Mouse (Mus musculus) heart, postnatal 0 days (tissue): ENCODE measurements around the gene Tubb2a. TPM values are rescaled to one million over a fixed set of nuclear protein-coding genes. Genes with fewer than 3 reads are reported as not detected.

Experiments used
- ATAC-seq: fragments of 200-750 bp; cut with Nextera tagmentation; 2 replicates; pipeline ENCODE4 v1.8.0; 2017; ENCODE audit warnings: low read depth, moderate number of reproducible peaks, moderate library complexity; ENCODE audit not compliant: insufficient read depth
- DNase-seq: peaks from one replicate; pipeline ENCODE4 v3.0.0-alpha.2; 2016; ENCODE audit warnings: low spot score
- H3K27ac ChIP-seq: fragments of 300-500 bp; sonication (generic); 2 replicates; pipeline ENCODE4 v1.5.1; 2014; ENCODE audit warnings: low read depth, mild to moderate bottlenecking
- H3K27me3 ChIP-seq: fragments of 300-500 bp; sonication (generic); 2 replicates; pipeline ENCODE4 v1.6.1; 2014; ENCODE audit warnings: low read length, mixed read lengths; ENCODE audit not compliant: control insufficient read depth, insufficient read depth
- H3K36me3 ChIP-seq: fragments of 300-500 bp; sonication (generic); replicated peaks from 2 replicates; pipeline ENCODE4 v1.6.1; 2014; ENCODE audit warnings: low read length, mixed read lengths; ENCODE audit not compliant: control insufficient read depth, insufficient read depth
- H3K4me1 ChIP-seq: fragments of 300-500 bp; sonication (generic); 2 replicates; pipeline ENCODE4 v1.6.1; 2014; ENCODE audit warnings: antibody characterized with exemption; ENCODE audit not compliant: control insufficient read depth, insufficient read depth
- H3K4me2 ChIP-seq: fragments of 300-500 bp; sonication (generic); 2 replicates; pipeline ENCODE4 v1.6.1; 2014; ENCODE audit warnings: low read depth, mild to moderate bottlenecking, low read length, moderate library complexity
- H3K4me3 ChIP-seq: fragments of 300-500 bp; sonication (generic); 2 replicates; pipeline ENCODE4 v1.5.1; 2014; ENCODE audit warnings: low read depth, low read length
- H3K9ac ChIP-seq: fragments of 300-500 bp; sonication (generic); replicated peaks from 2 replicates; pipeline ENCODE4 v1.6.1; 2014; ENCODE audit warnings: low read depth, low read length, mixed read lengths
- H3K9me3 ChIP-seq: fragments of 300-500 bp; sonication (generic); replicated peaks from 2 replicates; pipeline ENCODE4 v1.6.1; 2016; ENCODE audit warnings: low read length; ENCODE audit not compliant: control insufficient read depth
- CTCF ChIP-seq: IDR thresholded peaks from 2 replicates; pipeline ENCODE4 v1.5.1; 2016; ENCODE audit warnings: antibody characterized with exemption, control low read depth, low read depth
- EP300 ChIP-seq: IDR thresholded peaks from 2 replicates; pipeline ENCODE4 v1.6.1; 2016; ENCODE audit warnings: antibody characterized with exemption, low read depth
- WGBS: fragments of 180-500 bp; shearing (Covaris S2); extraction: QIAGEN DNeasy Blood & Tissue Kit; methylation state at CpG from one replicate; pipeline ENCODE4 v1.1.7; 2014; 5-methylcytosine and 5-hydroxymethylcytosine counted together
- polyA plus RNA-seq: library from polyadenylated mRNA; unstranded; fragments of >200 nt; fragmentation: Nextera tagmentation; extraction: Ambion mirVana; gene quantifications from 2 replicates; pipeline ENCODE4 v1.2.1, GENCODE M21; 2015
- total RNA-seq: library from RNA; depleted of rRNA; stranded (reverse); fragments of >200 nt; gene quantifications from 2 replicates; pipeline ENCODE4 v1.2.3, GENCODE M21; 2014; ENCODE audit warnings: low replicate concordance

Tubb2a gene
- total and polyA plus RNA-seq, 2 experiments from 2014 or later: 105 to 291 TPM

DNA sequence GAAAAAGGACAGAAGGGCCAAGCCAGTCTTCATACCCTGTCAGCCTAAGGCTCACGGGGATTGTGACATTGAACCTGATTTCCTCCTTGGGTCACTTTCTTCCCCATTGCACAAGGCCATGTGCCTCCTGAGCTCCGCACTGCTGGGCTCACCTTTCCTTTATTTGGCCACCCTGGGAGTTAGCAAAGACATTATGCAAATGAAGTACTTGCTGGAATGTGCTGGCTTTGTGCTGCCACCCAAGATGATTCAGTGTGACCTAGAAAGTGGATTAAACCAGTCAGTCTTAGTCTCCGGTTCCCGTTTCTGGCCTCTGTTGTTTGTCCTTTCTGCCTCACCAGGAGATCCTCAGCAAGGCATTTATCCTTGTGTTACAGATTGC lies 31.9 kb upstream of the Tubb2a start:
- Histone ChIP-seq H3K27ac (no peak overlapping the region), H3K36me3 (no peaks in the 10 kb centered on the region), H3K4me2 (no peak overlapping the region), H3K9me3 (no peaks in the 10 kb centered on the region), H3K4me1 (peaks cover 13% of the 10 kb centered on the region), H3K4me3 (no peak overlapping the region), H3K9ac (no peak overlapping the region), H3K27me3 (no peaks in the 10 kb centered on the region)
- 60% methylated on average over 4 of the region's 4 CpGs for WGBS
- DNase-seq (no peak), ATAC-seq (no peak)
- TF ChIP-seq EP300: no peak
- TF ChIP-seq CTCF: no peak

DNA sequence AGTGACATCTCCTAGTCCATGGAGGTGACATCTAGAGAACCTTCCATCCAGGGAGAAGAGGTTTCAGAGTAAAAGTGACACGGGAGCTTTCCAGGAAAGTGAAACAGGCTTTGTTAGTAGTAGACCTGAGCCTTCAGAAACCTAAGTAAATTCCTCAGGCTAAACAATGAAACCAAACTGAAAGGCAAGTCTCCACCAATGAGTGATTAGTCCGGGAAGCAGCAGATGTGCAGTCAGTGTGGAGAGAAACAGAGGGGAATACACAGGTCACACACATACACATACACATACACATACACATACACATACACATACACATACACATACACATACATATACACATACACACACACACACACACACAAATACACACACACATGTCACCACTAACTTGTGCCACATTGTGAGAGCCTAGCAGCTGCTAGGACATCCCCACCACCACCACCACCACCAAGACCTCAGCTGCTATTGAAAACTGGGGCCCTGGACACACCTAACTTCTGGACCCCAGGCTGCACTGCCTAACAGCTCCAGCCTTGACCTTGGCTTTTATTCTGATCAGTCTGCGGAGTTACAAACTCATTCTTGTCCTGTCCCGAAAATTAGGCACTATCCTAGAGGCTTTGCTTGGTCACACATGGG lies 31.3 kb upstream of the Tubb2a start:
- H3K36me3 ChIP-seq: no peaks in the 10 kb centered on the region
- H3K4me2 ChIP-seq: no peak overlapping the region
- peaks cover 13% of the 10 kb centered on the region for H3K4me1 ChIP-seq
- no peak for ATAC-seq
- H3K27ac ChIP-seq: no peak overlapping the region
- H3K9me3 ChIP-seq: no peaks in the 10 kb centered on the region
- H3K4me3 ChIP-seq: no peak overlapping the region
- no peak overlapping the region for H3K9ac ChIP-seq
- 79% methylated on average over 4 of the region's 4 CpGs for WGBS
- H3K27me3 ChIP-seq: no peaks in the 10 kb centered on the region
- TF ChIP-seq EP300 (no peak), CTCF (no peak)
- no peak for DNase-seq

DNA sequence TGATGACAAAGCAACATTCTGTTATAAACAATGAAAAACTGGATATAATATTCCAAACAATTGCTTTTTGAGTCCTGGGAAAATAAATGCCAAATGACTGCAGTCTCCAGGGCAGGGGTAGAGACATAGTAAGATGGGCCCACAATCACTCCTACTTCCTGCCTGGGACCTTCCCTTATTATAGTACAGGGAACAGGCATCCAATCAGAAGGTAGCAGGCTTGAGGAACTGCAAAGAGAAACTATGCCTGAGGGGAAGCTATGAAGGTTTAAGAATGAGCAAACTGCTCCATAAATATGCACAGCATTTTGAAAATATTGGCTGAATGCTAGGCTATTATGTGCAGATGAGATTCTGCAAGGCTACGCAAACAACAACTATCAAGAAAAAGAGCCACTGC lies 29.2 kb upstream of the Tubb2a start:
- whole genome bisulfite sequencing: 94% methylated on average over 1 of the region's 1 CpGs
- Histone ChIP-seq H3K27me3 (no peaks in the 10 kb centered on the region), H3K9me3 (no peaks in the 10 kb centered on the region), H3K27ac (0 out of 2 replicates have a peak overlapping the region, but pooled peaks have one; percentile 4), H3K36me3 (no peaks in the 10 kb centered on the region), H3K4me3 (no peak overlapping the region), H3K4me1 (peaks cover 13% of the 10 kb centered on the region), H3K9ac (no peak overlapping the region), H3K4me2 (no peak overlapping the region)
- no peak for TF ChIP-seq EP300
- ATAC-seq (no peak), DNase-seq (no peak)

DNA sequence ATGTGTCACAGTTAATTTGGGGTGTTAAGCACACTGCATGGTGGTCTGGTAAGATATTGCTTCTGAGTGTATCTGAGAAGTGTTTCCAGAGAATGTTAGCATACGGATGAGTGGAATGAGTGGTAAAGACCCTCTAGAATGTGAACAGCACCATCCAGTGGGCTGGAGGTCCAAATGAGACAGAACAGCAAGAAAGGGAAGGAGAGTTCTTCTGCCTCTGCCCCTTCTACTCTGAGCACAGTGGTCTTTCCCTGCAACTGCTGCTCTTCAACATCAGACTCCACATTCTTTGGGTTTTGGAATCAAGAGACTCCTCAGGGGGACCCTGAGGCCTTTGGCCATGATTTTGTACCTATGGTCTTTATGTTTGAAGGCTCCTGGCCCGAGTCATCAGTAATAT lies 28.4 kb upstream of the Tubb2a start:
- WGBS: 86% methylated on average over 2 of the region's 2 CpGs
- no peaks in the 10 kb centered on the region for H3K9me3 ChIP-seq
- DNase-seq (no peak), ATAC-seq (no peak)
- peak overlapping the region; percentile 43 for H3K27ac ChIP-seq
- no peaks in the 10 kb centered on the region for H3K36me3 ChIP-seq
- no peaks in the 10 kb centered on the region for H3K27me3 ChIP-seq
- peaks cover 13% of the 10 kb centered on the region for H3K4me1 ChIP-seq
- TF ChIP-seq CTCF (no peak), EP300 (no peak)
- H3K9ac ChIP-seq: no peak overlapping the region
- H3K4me3 ChIP-seq: no peak overlapping the region
- H3K4me2 ChIP-seq: no peak overlapping the region

GRCm38 (mm10) chr13:34105364-34105763 lies 27.6 kb upstream of the Tubb2a start:
- ATAC-seq (peak; percentile 85), DNase-seq (peak; percentile 84)
- TF ChIP-seq EP300 (peak; percentile 52; the same call in 1 of the 2 replicates), CTCF (no peak)
- Histone ChIP-seq H3K27ac (peak overlapping the region; percentile 68), H3K4me2 (no peak overlapping the region), H3K9ac (no peak overlapping the region), H3K4me1 (peaks cover 20% of the 10 kb centered on the region), H3K9me3 (no peaks in the 10 kb centered on the region), H3K36me3 (no peaks in the 10 kb centered on the region), H3K27me3 (no peaks in the 10 kb centered on the region), H3K4me3 (no peak overlapping the region)
- WGBS: 33% methylated on average over 1 of the region's 1 CpGs

DNA sequence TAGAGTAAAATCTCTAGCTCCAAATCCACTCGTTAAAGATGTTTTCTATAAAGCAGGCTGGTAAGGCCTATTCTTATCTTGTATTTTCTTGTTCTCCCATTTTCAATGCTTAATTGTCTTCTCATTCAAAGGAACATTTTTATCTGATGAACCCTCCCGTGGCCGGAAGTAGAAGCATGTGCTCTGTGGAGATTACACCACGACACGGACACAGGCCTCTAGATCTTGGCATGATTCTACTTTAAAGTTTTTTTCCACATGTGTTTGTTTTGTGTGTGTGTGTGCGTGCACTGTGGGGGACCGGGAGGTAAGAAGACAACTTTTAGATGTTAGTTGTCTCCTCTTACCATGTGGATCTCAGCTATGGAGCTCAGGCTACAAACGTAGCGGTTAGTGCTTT lies 24.1 kb upstream of the Tubb2a start:
- Histone ChIP-seq H3K4me3 (no peak overlapping the region), H3K9ac (no peak overlapping the region), H3K4me1 (peaks cover 20% of the 10 kb centered on the region), H3K4me2 (no peak overlapping the region), H3K9me3 (no peaks in the 10 kb centered on the region), H3K27me3 (no peaks in the 10 kb centered on the region), H3K27ac (peak overlapping the region; percentile 20; the same call in 1 of the 2 replicates), H3K36me3 (no peaks in the 10 kb centered on the region)
- TF ChIP-seq EP300 (no peak), CTCF (no peak)
- no peak for DNase-seq
- ATAC-seq: no peak
- 64% methylated on average over 9 of the region's 9 CpGs for WGBS
